Mouse (Mus musculus) heart, embryonic 16.5 days (tissue): Measurements from ENCODE around the gene Obscn. TPM values are rescaled to one million over a fixed set of nuclear protein-coding genes. Genes with fewer than 3 reads are reported as not detected.

Experiments
- ATAC-seq: fragments of 200-750 bp; cut with Nextera tagmentation; replicated peaks from 2 replicates; pipeline ENCODE4 v1.8.0; 2017; ENCODE audit warnings: moderate number of reproducible peaks; ENCODE audit not compliant: insufficient read depth, low FRiP score; ENCODE audit errors: extremely low read depth
- H3K27ac ChIP-seq: fragments of 300-500 bp; sonication (generic); 2 replicates; pipeline ENCODE4 v1.5.1; 2014; ENCODE audit warnings: mild to moderate bottlenecking, low read length, control low read depth, moderate library complexity
- H3K27me3 ChIP-seq: fragments of 300-500 bp; sonication (generic); 2 replicates; pipeline ENCODE4 v1.6.1; 2014; ENCODE audit warnings: low read length, mixed read lengths; ENCODE audit not compliant: control insufficient read depth, insufficient read depth
- H3K36me3 ChIP-seq: fragments of 300-500 bp; sonication (generic); 2 replicates; pipeline ENCODE4 v1.6.1; 2014; ENCODE audit not compliant: control insufficient read depth, insufficient read depth
- H3K4me1 ChIP-seq: fragments of 300-500 bp; sonication (generic); 2 replicates; pipeline ENCODE4 v1.6.1; 2014; ENCODE audit warnings: low read length, mixed read lengths; ENCODE audit not compliant: control insufficient read depth, insufficient read depth
- H3K4me2 ChIP-seq: fragments of 300-500 bp; sonication (generic); 2 replicates; pipeline ENCODE4 v1.6.1; 2014; ENCODE audit warnings: low read depth, mild to moderate bottlenecking, control low read depth, low read length
- H3K4me3 ChIP-seq: fragments of 300-500 bp; sonication (generic); 2 replicates; pipeline ENCODE4 v1.5.1; 2014; ENCODE audit warnings: mild to moderate bottlenecking, control low read depth, low read length
- H3K9ac ChIP-seq: fragments of 300-500 bp; sonication (generic); 2 replicates; pipeline ENCODE4 v1.6.1; 2014; ENCODE audit warnings: low read length, control low read depth
- H3K9me3 ChIP-seq: fragments of 300-500 bp; sonication (generic); replicated peaks from 2 replicates; pipeline ENCODE4 v1.6.1; 2016; ENCODE audit warnings: low read length; ENCODE audit not compliant: control insufficient read depth
- whole genome bisulfite sequencing: fragments of 180-500 bp; shearing (Covaris S2); extraction: QIAGEN DNeasy Blood & Tissue Kit; methylation state at CpG from one replicate; pipeline ENCODE4 v1.1.7; 2014; 5-methylcytosine and 5-hydroxymethylcytosine counted together
- microRNA-seq: library from miRNA; unstranded; fragments of <30 nt; microRNA quantifications from one replicate; pipeline ENCODE4, GENCODE M21; 2017
- polyA plus RNA-seq: library from polyadenylated mRNA; unstranded; fragments of >200 nt; fragmentation: Nextera tagmentation; extraction: Ambion mirVana; gene quantifications from 2 replicates; pipeline ENCODE4 v1.2.1, GENCODE M21; 2015

Gene Obscn
- polyA plus RNA-seq, 1 experiment from 2014 or later, result 87.2 TPM

- Histone ChIP-seq H3K4me2 (peak overlapping the region; percentile 77), H3K4me3 (peak overlapping the region; percentile 51), H3K4me1 (peaks cover 17% of the 10 kb centered on the region), H3K36me3 (no peaks in the 10 kb centered on the region), H3K9me3 (no peaks in the 10 kb centered on the region), H3K27me3 (peaks cover 13% of the 10 kb centered on the region), H3K27ac (peak overlapping the region; percentile 68), H3K9ac (peak overlapping the region; percentile 59)
- WGBS, result 19% methylated on average over 20 of the region's 20 CpGs
- ATAC-seq, result no peak
These were observed 186.4 kb downstream of the Obscn start for GRCm38 (mm10) chr11:58949480-58950431.

- peak; percentile 87 for ATAC-seq
- Histone ChIP-seq H3K4me3 (peak within 1 kb of the TSS; percentile 51), H3K27ac (peak within 1 kb of the TSS; percentile 68), H3K9me3 (no peaks in the 10 kb centered on the region), H3K4me2 (peak within 1 kb of the TSS; percentile 77), H3K9ac (peak within 1 kb of the TSS; percentile 59), H3K4me1 (peaks cover 17% of the 10 kb centered on the region), H3K36me3 (no peaks in the 10 kb centered on the region), H3K27me3 (peaks cover 15% of the 10 kb centered on the region)
- under 1% methylated on average over 48 of the region's 48 CpGs for WGBS
These were observed 187.4 kb downstream of the Obscn start, which contains the start of gene Hist3h2ba for GRCm38 (mm10) chr11:58948542-58949479. Gene Hist3h2ba (plus strand): TSS chr11:58948920.

DNA sequence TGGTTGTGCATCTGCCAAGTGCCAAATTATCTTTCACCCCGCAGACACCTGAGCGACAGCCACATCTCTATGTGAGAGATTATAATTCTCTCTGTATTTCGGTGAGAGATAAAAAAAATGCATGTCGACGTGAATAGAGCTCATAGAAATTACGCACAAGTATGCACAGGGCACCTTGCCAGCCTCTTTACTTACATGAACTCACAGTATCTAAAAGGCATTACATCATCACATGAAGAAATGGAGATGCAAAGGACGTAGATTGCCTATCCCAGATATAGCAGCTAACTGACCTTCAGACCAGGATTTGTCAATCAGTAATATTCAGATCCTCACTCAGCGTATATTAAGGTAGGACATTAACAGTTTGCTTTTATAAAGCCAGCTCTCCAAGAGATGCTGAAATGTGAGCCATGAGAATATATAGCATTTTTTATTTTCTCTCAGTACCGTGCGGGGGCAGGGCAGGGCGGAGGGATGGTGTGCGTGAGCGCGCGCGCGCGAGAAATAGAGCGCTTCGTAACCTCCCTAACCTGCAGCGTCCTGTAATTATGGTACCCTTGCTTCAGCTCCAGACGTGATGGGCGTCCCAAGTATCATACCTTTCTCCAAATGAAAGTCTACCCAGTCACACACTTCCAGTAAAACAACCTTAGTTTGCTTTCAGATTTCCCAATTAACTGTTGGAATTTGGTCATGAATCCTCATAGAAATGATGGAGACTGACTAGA lies 188.2 kb downstream of the Obscn start:
- Histone ChIP-seq H3K4me2 (peak overlapping the region; percentile 77), H3K4me3 (peak overlapping the region; percentile 51), H3K27me3 (peaks cover 15% of the 10 kb centered on the region), H3K36me3 (no peaks in the 10 kb centered on the region), H3K9ac (peak overlapping the region; percentile 56), H3K4me1 (peaks cover 12% of the 10 kb centered on the region), H3K27ac (peak overlapping the region; percentile 64), H3K9me3 (no peaks in the 10 kb centered on the region)
- 0 out of 2 replicates have a peak, but pooled peaks have one; percentile 30 for ATAC-seq
- 15% methylated on average over 23 of the region's 23 CpGs for WGBS

GRCm38 (mm10) chr11:58947306-58947705 lies 188.9 kb downstream of the Obscn start:
- WGBS, result 73% methylated on average over 3 of the region's 3 CpGs
- Histone ChIP-seq H3K4me3 (no peak overlapping the region), H3K27me3 (peaks cover 15% of the 10 kb centered on the region), H3K9ac (no peak overlapping the region), H3K4me1 (peaks cover 12% of the 10 kb centered on the region), H3K36me3 (no peaks in the 10 kb centered on the region), H3K27ac (no peak overlapping the region), H3K4me2 (no peak overlapping the region), H3K9me3 (no peaks in the 10 kb centered on the region)
- no peak for ATAC-seq

Small RNAs within 50 kb of the gene (microRNA-seq; reads per million reads assigned to microRNA genes)
- 0.59 reads per million for gene Gm44313

Other genes with a start within 250 kb of the Obscn start
- gene Zfp39, start 232.2 kb downstream of the Obscn start, polyA plus RNA-seq, result 3.2 and 5.0 TPM in 2 replicates
- gene Btnl10, start 218.5 kb downstream of the Obscn start, polyA plus RNA-seq, result 0.10 TPM in 1 of 2 replicates, not detected in the other
- gene Rnf187, start 197.5 kb downstream of the Obscn start, polyA plus RNA-seq, result 172 and 176 TPM in 2 replicates
- gene Hist3h2ba, start 187.5 kb downstream of the Obscn start, polyA plus RNA-seq, result 21.8 and 27.5 TPM in 2 replicates
- 33.9 and 35.2 TPM in 2 replicates for gene Hist3h2a, start 181.7 kb downstream of the Obscn start, polyA plus RNA-seq
- 0.26 and 0.39 TPM in 2 replicates for gene Trim17, start 181.7 kb downstream of the Obscn start, polyA plus RNA-seq
- 37.1 and 40.3 TPM in 2 replicates for gene Trim11, start 158.3 kb downstream of the Obscn start, polyA plus RNA-seq
- gene Iba57, start 27.3 kb upstream of the Obscn start, polyA plus RNA-seq, result 9.5 and 10.4 TPM in 2 replicates
- gene Gjc2, start 46.8 kb upstream of the Obscn start, polyA plus RNA-seq, result 0.50 and 0.54 TPM in 2 replicates
- gene Guk1, start 55.8 kb upstream of the Obscn start, polyA plus RNA-seq, result 130 and 140 TPM in 2 replicates
- 115 and 131 TPM in 2 replicates for gene Mrpl55, start 66.1 kb upstream of the Obscn start, polyA plus RNA-seq
- gene 2310033P09Rik, start 71.9 kb upstream of the Obscn start, polyA plus RNA-seq, result 18.8 and 21.0 TPM in 2 replicates
- 597 and 626 TPM in 2 replicates for gene Arf1, start 91.9 kb upstream of the Obscn start, polyA plus RNA-seq
- gene Wnt3a, start 154.3 kb upstream of the Obscn start, polyA plus RNA-seq, result not detected in 2 replicates
- gene Wnt9a, start 170.5 kb upstream of the Obscn start, polyA plus RNA-seq, result 2.7 and 2.9 TPM in 2 replicates
- not detected in 2 replicates for gene Prss38, start 239.3 kb upstream of the Obscn start, polyA plus RNA-seq